ENCODE assay signal across 20 mouse cellular contexts in genomic region chr3:84468111-84468453, GRCm38 (mm10). TPM values are rescaled to one million over a fixed set of nuclear protein-coding genes. Genes with fewer than 3 reads are reported as not detected.
DNase-seq lines count a peak whose midpoint lies in the region; ATAC-seq lines count a peak whose summit lies in the region.
"Had no signal": no experiment of that assay in that cellular context is flagged by ENCODE, and none has a peak within 500 bp of the region (broad histone marks: within the 10 kb centered on the region; RNA-seq: fewer than 3 reads in every experiment).

No protein-coding gene starts in this region.

- peaks cover 12% of the 10 kb centered on the region for H3K4me1 ChIP-seq in intestine, embryonic 16.5 days (ENCODE audit: control insufficient read depth, insufficient read depth, low read length)
- H3K4me1 ChIP-seq in liver, embryonic 15.5 days (replicated peaks): peaks cover 93% of the 10 kb centered on the region
- peaks cover 8% of the 10 kb centered on the region; the same call in 1 of the 2 replicates for H3K4me1 ChIP-seq in forebrain, embryonic 12.5 days
- H3K4me1 ChIP-seq: forebrain, embryonic 13.5 days had no signal

- peak; percentile 13; the same call in 1 of the 2 replicates for ATAC-seq in intestine, embryonic 16.5 days
- ATAC-seq in liver, embryonic 15.5 days (ENCODE audit: insufficient read depth): peak; percentile 1; the same call in 1 of the 2 replicates
- no peak for ATAC-seq in forebrain, embryonic 12.5 days (ENCODE audit: low FRiP score)
- ATAC-seq: forebrain, embryonic 13.5 days had no signal

- 44% methylated on average over 4 of the region's 4 CpGs for WGBS in intestine, embryonic 16.5 days
- WGBS in liver, embryonic 15.5 days (ENCODE audit: insufficient replicate concordance): 18% methylated on average over 4 of the region's 4 CpGs
- WGBS in forebrain, embryonic 12.5 days: 27% methylated on average over 4 of the region's 4 CpGs

- H3K9ac ChIP-seq in intestine, embryonic 16.5 days (ENCODE audit: low read depth, low read length): no peak overlapping the region
- H3K9ac ChIP-seq in liver, embryonic 15.5 days: peak overlapping the region; percentile 47
- no peak overlapping the region for H3K9ac ChIP-seq in forebrain, embryonic 12.5 days
- H3K9ac ChIP-seq: forebrain, embryonic 13.5 days; hindbrain, embryonic 15.5 days; limb, embryonic 13.5 days; lung, embryonic 15.5 days; midbrain, embryonic 13.5 days; neural tube, embryonic 13.5 days had no signal

- no peaks in the 10 kb centered on the region for H3K9me3 ChIP-seq in intestine, embryonic 16.5 days (ENCODE audit: control insufficient read depth, low read length)
- H3K9me3 ChIP-seq in liver, embryonic 15.5 days (replicated peaks): no peaks in the 10 kb centered on the region
- H3K9me3 ChIP-seq in forebrain, embryonic 12.5 days: no peaks in the 10 kb centered on the region
- H3K9me3 ChIP-seq: forebrain, embryonic 13.5 days; hindbrain, embryonic 15.5 days; limb, embryonic 13.5 days; lung, embryonic 15.5 days; midbrain, embryonic 13.5 days; neural tube, embryonic 13.5 days had no signal

- H3K27me3 ChIP-seq in intestine, embryonic 16.5 days (replicated peaks; ENCODE audit: control insufficient read depth, insufficient read depth, low read length): no peaks in the 10 kb centered on the region
- 0 out of 2 replicates have a peak, but pooled peaks cover 3% of the 10 kb centered on the region for H3K27me3 ChIP-seq in liver, embryonic 15.5 days
- no peaks in the 10 kb centered on the region for H3K27me3 ChIP-seq in forebrain, embryonic 12.5 days
- H3K27me3 ChIP-seq: forebrain, embryonic 13.5 days; hindbrain, embryonic 15.5 days; lung, embryonic 15.5 days; midbrain, embryonic 13.5 days; neural tube, embryonic 13.5 days had no signal

- H3K4me3 ChIP-seq in intestine, embryonic 16.5 days (ENCODE audit: low read length): no peak overlapping the region
- peak overlapping the region; percentile 5 for H3K4me3 ChIP-seq in liver, embryonic 15.5 days (replicated peaks)
- no peak overlapping the region for H3K4me3 ChIP-seq in forebrain, embryonic 12.5 days (replicated peaks)
- H3K4me3 ChIP-seq: forebrain, embryonic 13.5 days; hindbrain, embryonic 15.5 days; layer of hippocampus, adult 2 months; limb, embryonic 13.5 days; lung, embryonic 15.5 days; midbrain, embryonic 13.5 days; neural tube, embryonic 13.5 days had no signal

- H3K36me3 ChIP-seq in intestine, embryonic 16.5 days (ENCODE audit: control insufficient read depth, insufficient read depth, low read length): no peaks in the 10 kb centered on the region
- H3K36me3 ChIP-seq in liver, embryonic 15.5 days (replicated peaks): peaks cover 82% of the 10 kb centered on the region
- no peaks in the 10 kb centered on the region for H3K36me3 ChIP-seq in forebrain, embryonic 12.5 days (replicated peaks)
- H3K36me3 ChIP-seq: hindbrain, embryonic 15.5 days; lung, embryonic 15.5 days; midbrain, embryonic 13.5 days had no signal

- H3K27ac ChIP-seq in intestine, embryonic 16.5 days (ENCODE audit: low read length): no peak overlapping the region
- peak overlapping the region; percentile 74 for H3K27ac ChIP-seq in liver, embryonic 15.5 days (replicated peaks)
- H3K27ac ChIP-seq in forebrain, embryonic 12.5 days: no peak overlapping the region
- H3K27ac ChIP-seq: forebrain, embryonic 13.5 days; hindbrain, embryonic 15.5 days; layer of hippocampus, adult 2 months; limb, embryonic 13.5 days; lung, embryonic 15.5 days; midbrain, embryonic 13.5 days; neural tube, embryonic 13.5 days had no signal

- no peak overlapping the region for H3K4me2 ChIP-seq in intestine, embryonic 16.5 days (ENCODE audit: low read depth, low read length)
- H3K4me2 ChIP-seq in liver, embryonic 15.5 days: peak overlapping the region; percentile 94
- no peak overlapping the region for H3K4me2 ChIP-seq in forebrain, embryonic 12.5 days
- H3K4me2 ChIP-seq: forebrain, embryonic 13.5 days; hindbrain, embryonic 15.5 days; limb, embryonic 13.5 days; lung, embryonic 15.5 days; midbrain, embryonic 13.5 days; neural tube, embryonic 13.5 days had no signal

- peak; percentile 16 for DNase-seq in retina, adult 2 months (ENCODE audit: low read depth, low spot score)
- DNase-seq in retina, embryonic 14.5 days (ENCODE audit: low spot score): no peak
- DNase-seq in adrenal gland, postnatal 36 days: no peak
- no peak for DNase-seq in frontal cortex, postnatal 25 days (ENCODE audit: low spot score in 2 of 2)
- DNase-seq: cerebellum, adult 2 months; cerebellum, postnatal 36 days; gastrocnemius, postnatal 36 days; heart, postnatal 14 days; layer of hippocampus, postnatal 36 days; spleen, adult 18-20 months had no signal

RNA-seq across cellular contexts. Expression of gene Fhdc1, which starts 12.1 kb away (rescaled TPM):
- polyA plus RNA-seq in intestine, embryonic 16.5 days (2015; fragmentation: Nextera tagmentation; extraction: Ambion mirVana): 6.6 and 8.8 TPM in 2 replicates
- polyA plus RNA-seq in liver, embryonic 15.5 days (2015; fragmentation: Nextera tagmentation; extraction: Ambion mirVana): 41.8 and 42.3 TPM in 2 replicates
- polyA plus RNA-seq in forebrain, embryonic 12.5 days (2016; fragmentation: Nextera tagmentation; extraction: Ambion mirVana): 3.5 and 3.6 TPM in 2 replicates
- 10 to 100 TPM in 1 of 2 experiments, 1 to 10 TPM in 1; 2.8 to 15.7 TPM for total RNA-seq in adrenal gland, postnatal 36 days (2021)
